Mouse (Mus musculus) inflammation-experienced regulatory T-cells (primary cell): ENCODE results near the gene Gm10273. TPM values are rescaled to one million over a fixed set of nuclear protein-coding genes. Genes with fewer than 3 reads are reported as not detected.

Source experiments
- polyA plus RNA-seq, 2 experiments: library from polyadenylated mRNA; unstranded; fragments of 100-300 nt; shearing (Covaris generic); gene quantifications; one replicate each; pipeline ENCODE4 v1.2.1; 2017

Gene Gm10273
- polyA plus RNA-seq: 100 to 1,000 TPM in 1 of 2 experiments, 10 to 100 TPM in 1; 77.1 to 116 TPM

DNA sequence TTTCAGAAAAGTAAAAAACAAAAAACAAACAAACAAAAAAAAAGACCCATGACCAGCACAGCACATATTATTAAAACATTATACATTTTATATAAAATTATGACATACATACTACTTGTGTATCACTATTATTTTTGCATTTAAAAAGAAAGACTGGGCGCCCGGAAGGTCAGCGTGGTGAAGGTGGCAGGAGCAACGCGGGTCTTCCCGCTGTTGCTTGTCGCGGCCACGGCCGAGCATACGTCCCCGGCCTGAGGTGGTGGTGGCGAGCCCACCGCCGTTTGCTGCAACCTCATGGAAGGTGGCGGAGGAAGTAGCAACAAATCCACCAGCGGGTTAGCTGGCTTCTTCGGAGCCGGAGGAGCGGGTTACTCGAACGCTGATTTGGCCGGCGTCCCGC is at the start of gene Gm10273:
Gm10273 (plus strand) TSS at position 172 of the 400 bp plus-strand sequence.

DNA sequence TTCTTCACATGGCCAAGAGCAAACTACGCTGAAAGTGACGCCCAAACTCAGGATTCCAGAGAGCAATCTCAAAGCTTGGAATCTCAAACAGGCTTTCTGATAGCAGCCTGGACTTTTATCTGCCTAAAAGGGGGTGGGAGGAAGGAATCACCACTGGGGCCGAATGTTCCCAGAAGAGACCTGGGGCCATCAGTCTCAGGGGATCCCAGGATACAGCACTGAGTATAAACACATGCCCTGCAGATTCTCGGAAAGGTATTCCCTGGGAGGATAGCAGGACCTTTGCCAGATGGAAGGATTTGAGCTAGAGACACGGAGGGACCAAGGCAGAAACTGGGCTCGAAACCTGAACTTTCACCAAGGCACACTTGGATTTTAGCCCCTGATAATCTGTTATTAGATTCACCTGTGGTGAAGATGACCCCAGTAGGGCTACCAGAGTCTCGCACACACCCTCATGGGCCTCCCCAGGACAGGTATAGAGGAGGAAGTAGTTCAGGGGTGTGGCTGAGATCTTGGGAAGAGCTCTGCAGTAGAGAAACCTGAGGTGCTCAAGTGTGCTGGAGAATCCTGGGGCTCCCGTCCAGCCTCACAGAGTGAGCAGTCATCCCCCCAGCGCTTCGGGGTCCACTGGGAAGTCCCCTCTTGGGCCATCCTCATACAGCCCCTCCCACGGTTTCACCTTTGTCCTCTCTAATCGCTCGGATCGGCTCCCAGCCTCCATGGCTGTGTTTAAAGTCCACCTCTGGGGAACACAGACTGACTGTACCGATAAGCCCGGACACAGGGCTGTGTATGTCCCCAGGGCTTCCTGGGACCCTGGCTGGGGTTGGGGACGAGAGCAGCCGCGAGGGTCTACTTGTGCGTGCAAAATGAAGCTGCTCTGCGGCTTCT is 7.7 kb downstream of the Gm10273 start, which contains the start of gene Pla2g12b:
Pla2g12b (plus strand) TSS at position 762 of the 894 bp plus-strand sequence.

DNA sequence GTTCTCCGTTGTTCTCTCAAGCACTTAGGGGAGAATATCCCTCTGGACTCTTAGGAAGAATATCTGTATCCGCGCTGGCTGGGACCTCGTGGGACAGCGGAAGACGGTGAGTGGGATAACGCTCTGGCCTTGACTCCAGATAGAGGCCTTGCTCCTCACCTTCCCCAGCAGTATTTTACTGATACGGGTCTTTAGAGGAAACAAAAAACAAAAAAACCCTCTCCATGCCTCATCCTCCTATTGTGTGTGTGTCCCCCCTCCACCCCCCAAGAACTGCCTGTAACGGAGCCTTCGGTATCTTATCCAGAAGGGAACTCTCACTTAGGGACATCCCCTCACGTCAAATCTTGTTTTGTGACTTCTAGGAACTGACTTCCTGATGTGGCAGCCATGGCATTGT is 46.3 kb downstream of the Gm10273 start, which contains the start of gene Oit3:
Oit3 (minus strand) TSS at position 44 of the 400 bp plus-strand sequence.

Other genes starting within 250 kb of the Gm10273 start
- 1 to 10 TPM in 1 of 2 experiments, under 1 TPM in 1; 0.28 to 2.0 TPM for gene Sept10, start 173.8 kb upstream of the Gm10273 start, polyA plus RNA-seq
- gene Sowahc, start 173.7 kb upstream of the Gm10273 start, polyA plus RNA-seq: under 1 TPM; 0.37 to 0.80 TPM
- 10 to 100 TPM; 45.8 to 67.5 TPM for gene P4ha1, start 72.3 kb upstream of the Gm10273 start, polyA plus RNA-seq
- gene Pla2g12b, start 8.0 kb downstream of the Gm10273 start, polyA plus RNA-seq: under 1 TPM; 0.48 to 0.53 TPM
- gene Oit3, start 46.1 kb downstream of the Gm10273 start, polyA plus RNA-seq: under 1 TPM in 1 of 2 experiments, not detected in 1; 0.12 TPM
- gene Gm10322, start 220.4 kb downstream of the Gm10273 start, polyA plus RNA-seq: 1 to 10 TPM in 1 of 2 experiments, not detected in 1; 1.3 TPM
- gene Mcu, start 221.1 kb downstream of the Gm10273 start, polyA plus RNA-seq: 10 to 100 TPM; 17.5 to 19.4 TPM